Mouse (Mus musculus) urinary bladder, postnatal 14 days (tissue): ENCODE results near the gene Zfp281.

Source experiments
- DNase-seq: peaks from one replicate; pipeline ENCODE4 v3.0.0; 2021; ENCODE audit warnings: low spot score

Gene Zfp281

DNA sequence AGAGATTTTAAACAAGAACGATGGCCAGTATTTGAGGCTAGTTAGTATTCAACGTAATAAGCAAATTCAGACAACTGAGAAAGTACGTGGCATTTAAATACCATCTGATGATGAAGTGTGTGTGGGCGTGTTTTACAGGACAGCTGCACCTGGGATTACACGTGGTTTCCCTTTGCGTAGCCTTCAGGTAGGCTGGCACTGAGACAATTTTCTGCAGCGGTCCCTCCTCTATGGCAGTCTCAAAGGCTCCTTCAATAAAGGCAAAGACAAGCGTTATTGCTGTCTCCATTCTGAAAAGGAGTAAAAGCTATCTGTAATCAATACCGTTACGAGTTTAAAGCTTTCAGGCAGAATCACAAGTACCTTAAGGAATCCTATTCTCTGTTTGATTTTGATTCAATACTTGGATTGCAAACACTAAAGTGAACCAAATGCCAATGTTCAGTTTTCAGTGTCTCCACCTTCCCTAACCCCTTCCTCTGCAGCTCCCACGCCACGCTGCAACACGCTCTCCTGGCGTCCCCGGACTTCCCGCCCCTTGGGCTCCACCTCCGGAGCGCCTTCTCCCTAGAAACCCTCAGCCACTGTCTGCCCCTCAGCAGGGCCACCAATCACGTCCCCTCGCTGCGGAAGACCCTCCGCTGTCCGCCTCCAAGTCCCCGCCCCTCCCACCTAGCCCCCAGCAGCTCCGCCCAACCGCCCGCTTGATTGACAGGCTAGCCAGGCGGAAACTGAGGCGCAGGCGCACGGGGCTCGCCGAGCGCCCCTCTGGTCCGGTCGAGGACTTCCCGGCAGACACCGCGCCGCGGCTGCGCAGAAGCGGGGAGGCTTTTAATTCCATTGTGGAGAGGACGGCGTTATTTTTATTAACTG, at the start of gene Zfp281:
Gene Zfp281 (plus strand): TSS at position 756 of the 873 bp plus-strand sequence.
- DNase-seq, result peak; percentile 96

DNA sequence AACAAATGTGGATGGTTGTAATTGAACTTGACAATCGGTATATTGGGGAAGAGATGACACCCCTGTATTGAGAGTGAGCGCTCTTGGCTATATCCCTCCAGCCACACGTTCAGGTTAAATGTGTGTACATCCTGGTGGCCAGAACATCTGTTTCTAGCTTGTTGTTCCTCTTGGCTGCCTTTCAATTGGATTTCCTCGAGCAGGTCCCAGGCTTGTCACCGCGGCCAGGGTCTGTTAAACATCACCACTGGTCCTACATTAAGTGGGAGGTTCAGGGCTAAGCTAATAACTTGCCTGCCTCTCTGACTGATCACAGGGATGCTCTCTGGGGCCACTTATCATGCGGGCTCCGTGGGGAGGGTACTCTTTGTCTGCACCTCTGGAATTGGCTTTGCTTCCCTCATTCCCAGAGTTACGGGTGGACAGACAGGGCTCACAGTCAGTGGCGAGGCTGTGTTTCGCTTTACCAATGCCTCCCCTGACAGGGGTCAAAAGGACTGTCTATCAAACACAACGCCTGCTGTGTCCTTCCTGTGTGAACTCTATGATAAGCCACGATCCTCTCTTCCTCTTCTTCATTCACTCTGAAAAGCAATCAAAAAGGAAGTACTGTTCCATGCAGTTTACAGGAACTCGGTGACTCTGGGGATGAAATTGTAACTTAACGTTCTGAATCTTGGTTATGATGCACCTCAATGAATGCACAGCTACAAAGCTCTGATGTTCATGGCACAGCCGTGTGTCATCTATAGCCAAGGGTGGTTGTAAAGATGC, 46.6 kb upstream of the Zfp281 start:
- no peak for DNase-seq

DNA sequence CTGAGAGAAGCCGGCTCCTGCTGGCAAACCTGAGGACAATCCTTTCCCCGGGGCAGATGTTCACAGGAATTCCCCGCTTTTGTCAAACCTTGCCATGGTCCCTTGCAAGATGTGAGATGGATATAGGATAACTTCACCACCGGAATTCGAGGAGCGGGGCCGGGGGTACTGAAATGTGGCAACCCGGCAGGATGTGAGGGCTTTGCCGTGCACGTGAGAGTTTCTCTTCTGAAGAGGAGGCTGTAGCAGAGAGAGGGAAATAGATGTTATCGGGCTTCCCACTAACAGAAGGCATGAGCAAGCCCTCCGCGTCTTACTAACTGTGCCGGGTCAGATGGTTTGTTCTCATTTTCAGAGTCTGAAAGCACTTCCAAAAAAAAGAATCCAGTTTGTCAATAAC, 45.3 kb upstream of the Zfp281 start:
- DNase-seq, result no peak

DNA sequence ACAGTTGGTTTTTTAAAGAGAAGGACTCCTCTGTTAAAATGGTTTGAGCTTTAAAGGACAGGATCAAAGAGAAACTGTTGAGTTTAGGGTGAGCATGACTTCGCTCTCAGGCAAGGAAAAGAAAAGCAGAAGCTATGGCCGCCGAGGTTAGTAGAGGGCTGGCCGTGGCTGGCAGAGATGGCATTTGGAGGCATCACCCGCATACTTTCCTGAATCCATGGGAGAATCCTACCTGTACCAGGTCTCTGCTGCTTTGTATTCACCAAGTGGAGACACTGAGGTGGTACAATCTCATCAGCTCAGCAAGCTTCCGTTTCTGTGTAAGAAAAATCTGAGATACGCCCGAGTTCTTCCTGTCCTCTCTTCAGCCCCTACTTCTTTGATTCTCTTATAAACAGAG, 44.4 kb upstream of the Zfp281 start:
- DNase-seq, result no peak

DNA sequence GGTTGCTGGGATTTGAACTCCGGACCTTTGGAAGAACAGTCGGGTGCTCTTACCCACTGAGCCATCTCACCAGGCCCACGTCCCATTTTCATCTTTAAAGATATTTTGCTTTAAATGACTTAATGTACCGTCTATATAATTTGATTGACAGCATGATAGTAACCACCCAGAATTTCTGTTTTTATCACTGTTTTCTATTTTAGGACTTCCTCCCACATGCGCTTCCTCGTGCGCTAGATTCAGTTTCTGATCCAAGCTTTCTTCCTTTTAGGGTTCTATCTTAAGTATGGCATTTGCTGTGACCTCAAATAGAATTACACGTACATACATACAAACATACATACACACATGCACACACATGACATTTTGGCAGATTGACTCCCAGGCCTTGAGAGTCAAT, 42.9 kb upstream of the Zfp281 start:
- no peak for DNase-seq

DNA sequence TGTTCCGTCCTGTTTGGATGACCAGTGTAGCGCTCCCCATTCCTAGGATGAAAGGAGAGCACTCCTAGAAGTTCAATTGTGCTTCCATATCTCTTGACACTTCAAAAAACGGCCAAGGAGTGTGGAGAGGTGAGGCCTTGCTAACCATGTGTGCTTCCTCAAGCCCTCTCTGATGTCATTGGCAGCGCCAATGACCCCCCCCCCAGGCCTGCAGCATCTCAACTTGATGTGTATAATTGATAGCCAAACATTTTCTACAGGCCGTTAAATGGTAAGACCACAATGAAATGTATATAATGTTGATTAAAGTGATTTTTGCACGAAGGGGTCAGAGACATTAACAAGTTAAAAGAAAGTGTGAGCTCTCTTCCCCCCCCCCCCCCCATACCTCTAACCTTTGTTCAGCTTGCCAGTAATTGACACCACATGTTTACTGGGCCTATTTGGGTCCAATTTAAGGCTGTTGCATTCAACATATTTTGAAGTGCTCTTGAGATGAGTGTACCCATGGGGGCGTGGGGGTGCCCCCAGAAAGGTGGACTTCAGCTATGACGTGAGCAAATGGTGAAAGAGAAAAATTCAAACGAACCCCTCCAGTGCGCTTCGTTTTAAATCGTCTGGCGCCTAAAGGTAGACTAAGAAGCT, 36.8 kb upstream of the Zfp281 start:
- no peak for DNase-seq

DNA sequence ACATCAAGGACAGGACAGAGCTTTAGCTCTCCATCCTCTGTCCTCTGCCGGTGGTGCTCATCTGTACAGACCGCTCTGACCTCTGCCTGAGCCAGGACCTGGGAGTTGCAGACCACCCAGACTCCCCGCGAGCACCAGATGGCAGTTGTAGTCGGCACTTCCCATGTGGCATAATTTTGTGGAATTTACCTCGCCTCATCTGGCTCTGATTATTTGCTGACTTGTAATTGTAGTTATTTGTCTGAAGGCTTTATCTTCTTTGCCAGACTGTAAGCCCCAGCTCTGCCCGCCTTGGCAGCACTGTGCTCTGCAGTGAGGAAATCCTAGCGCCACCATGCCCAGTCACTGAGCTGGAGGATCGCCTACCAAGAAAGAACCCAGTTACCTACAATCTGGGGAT, 35.8 kb upstream of the Zfp281 start:
- DNase-seq, result no peak

DNA sequence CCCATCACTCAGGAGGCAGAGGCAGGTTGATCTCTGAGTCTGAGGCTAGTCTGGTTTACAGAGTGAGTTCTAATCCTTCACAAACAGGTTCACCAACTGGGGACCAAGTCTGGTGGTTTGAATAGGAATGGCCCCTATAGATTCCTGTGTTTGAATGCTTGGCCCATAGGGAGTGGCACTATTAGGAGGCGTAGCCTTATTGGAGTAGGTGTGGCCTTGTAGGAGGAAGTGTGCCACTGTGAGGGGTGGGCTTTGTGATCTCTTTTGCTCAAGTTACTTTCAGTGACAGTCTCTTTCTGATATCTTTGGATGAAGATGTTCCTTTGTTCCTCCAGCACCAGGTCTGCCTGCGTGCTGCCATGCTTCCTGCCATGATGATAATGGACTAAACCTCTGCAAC, 32.0 kb upstream of the Zfp281 start:
- DNase-seq, result no peak

DNA sequence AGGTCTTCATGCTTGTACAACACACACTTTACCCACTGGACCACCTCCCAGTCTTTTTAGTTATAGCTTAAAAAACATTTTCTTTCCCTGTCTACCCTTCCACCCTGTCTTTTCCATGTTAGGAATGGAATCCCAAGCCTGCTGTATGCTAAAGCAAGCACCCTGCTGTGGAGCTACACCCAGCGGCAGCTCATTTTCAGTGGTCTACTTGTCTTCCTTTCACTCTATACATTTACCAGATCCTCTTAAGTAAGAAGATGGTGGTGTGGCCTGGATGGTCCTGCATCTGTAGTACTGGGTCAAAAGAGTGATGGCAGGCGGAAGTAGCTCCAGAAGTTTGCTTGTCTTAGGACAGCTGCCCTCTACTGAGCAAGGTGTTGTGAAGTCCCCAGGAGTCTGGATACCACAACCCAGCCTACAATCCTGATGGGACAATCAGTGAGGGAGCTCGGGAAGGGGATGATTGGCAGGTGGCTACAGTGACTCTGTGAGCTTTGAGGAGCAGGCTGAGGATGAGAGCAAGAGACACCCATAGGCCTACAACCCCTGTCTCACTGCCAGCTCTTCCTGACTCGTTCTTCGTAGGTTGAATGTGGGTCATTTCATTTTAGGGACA, 30.4 kb upstream of the Zfp281 start:
- DNase-seq, result no peak

DNA sequence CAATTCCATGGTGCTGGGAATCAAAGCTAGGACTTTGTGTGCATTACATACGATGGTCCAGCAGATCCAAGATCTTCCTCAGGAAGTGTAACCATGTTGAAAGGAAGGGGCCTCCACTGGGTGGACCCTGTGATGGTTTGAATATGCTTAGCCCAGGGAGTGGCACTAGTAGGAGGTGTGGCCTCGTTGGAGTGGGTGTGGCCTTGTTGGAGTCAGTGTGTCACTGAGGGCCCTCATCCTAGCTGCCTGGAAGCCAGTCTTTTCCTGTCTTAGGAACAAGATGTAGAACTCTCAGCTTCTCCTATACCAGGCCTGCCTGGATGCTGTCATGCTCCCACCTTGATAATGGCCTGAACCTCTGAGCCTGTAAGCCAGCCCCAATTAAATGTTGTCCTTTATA, 27.9 kb upstream of the Zfp281 start:
- DNase-seq, result no peak

DNA sequence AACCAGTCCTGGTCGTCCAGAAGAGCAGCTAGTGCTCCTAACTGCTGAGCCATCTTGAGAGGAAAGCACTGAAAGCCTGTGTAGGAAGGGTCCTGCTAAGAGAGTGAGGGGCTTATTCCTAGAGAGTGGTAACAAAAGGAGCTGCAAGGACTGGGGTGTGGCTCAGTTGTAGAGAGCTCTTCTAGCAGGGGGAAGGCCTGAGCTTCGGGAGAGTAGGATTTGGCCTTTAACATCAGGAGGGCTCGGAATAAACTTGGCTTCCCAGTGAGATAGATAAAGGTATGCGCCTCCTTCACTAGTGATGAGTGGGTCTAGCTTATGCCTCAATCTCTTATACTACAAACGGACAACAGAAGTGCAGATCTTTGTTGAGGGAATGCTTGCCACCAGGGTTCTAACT, 26.4 kb upstream of the Zfp281 start:
- no peak for DNase-seq

DNA sequence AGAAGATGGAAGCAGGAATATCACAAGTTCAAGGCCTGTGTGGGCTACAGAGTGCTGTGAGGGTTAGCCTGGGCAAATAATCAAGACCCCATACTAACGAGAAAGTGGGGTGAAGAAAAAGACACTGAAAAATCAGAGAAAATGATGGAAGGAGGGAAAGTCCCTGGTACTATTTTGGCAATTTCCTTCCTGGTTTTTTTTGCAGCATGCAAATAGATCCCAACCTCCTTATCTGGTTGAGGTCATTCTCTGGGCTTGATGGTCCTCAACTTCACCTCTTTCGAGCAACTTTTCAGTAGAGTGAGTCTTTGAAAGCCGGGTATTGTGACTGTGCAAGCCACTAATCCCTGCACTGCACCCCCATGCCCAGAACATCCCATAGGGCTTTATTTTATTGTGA, 24.6 kb upstream of the Zfp281 start:
- DNase-seq, result no peak

DNA sequence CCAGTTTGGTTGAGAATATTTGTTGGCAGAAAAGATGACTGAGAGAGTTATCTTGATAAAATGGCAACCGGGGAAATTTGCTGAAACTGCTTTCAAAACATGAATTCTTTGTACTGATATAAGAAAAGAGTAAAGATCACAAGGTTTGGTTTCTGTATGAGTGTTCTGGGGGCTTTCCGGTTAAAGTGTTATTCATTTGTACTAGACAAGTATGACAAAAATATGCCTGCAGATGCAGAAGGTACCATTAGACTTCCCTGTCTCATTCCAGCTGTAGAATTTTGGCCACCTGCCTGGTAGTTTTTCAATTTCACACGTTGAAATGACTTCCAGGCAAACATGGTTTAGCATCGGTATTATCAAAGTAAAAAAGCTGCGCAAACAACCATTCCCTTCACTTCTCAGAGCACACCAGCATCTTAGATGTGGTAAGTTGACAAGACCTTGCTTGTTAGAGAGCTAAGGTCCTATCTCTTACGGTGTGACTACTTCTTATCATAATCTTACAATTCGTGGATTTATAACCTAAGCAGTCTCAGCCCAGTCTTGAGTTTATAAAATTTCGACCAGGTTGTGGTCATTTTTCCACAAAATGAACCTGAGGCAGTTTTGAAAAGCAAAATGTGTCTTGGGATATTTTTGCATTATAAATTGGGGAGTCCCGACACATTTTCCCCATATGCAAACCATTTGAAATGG, 23.9 kb upstream of the Zfp281 start:
- DNase-seq, result no peak

DNA sequence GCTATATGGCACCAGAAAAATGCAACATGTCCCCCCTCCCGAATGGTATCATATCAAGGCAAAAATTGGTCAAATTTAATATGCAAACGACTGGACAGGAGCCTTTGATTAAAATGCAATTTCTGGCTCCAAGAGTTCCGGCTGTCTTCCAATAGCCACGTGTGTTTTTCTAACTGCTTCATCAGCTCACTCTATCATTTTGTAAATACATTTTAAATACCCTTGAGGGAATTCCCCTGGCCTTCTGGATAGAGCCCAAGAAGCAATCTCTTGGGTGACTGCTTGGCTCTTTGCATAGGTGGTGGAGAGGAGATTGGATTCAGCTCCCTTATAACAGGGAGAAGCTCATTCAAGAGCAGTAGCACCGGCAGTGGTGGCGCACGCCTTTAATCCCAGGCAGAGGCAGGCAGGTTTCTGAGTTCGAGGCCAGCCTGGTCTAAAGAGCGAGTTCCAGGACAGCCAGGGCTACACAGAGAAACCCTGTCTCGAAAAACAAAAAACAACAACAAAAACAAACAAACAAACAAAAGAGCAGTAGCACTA, 23.3 kb upstream of the Zfp281 start:
- DNase-seq, result no peak

DNA sequence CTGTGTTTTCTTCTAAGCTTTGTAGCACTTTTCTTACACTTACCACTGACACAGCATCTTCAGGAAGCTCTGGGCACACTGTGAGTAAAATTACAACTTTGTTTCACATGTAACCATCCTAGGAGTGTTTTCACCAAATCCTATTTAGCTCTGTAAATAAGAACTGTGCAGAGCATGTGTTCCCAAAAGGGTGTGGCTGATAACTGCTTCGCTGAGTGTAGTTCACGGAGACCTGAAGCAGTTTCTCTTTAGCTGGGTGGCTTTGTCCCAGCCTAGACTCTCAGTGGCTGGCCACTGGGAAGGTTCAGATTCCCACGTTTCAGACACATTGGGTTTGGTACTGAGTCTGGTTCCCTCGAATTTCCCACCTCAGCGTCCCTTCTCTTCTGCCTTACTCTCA, 22.4 kb upstream of the Zfp281 start:
- DNase-seq, result no peak

DNA sequence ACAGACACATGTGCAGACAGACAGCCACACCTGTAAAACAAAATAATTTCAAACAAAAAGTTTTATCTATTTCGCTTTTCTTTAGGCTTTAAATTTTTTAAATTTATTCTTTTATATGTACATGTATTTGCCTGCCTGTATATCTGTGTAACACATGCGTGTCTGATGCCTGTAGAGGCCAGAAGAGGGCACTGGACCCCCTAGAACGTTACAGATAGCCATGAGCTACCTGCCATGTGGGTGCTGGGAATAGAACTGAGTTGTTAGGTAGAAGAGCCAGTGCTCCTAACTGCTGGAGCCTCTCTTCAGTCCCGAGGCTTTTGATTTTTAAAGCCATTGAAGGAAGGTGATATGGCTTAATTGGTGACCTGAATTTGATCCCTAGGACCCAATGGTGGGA, 20.5 kb upstream of the Zfp281 start:
- no peak for DNase-seq

DNA sequence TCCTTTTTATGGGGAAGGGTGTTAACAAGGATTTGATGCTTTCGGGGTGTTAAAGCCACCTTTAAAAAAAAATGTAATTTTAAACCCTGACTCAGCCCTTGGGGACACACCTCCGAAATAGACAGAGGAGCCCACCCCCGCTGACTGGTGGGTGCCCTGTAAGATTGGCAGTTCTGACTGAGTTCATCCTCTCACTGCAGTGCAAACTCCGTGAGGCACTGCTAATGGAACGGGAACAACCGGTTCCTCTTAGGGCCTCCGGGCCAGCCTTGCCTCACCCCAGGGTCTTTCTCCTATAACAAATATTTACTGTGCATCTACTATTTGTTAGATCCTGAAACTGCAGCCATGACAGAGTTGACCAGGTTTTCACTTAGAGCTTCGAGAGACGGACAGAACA, 18.9 kb upstream of the Zfp281 start:
- DNase-seq, result peak; percentile 55

DNA sequence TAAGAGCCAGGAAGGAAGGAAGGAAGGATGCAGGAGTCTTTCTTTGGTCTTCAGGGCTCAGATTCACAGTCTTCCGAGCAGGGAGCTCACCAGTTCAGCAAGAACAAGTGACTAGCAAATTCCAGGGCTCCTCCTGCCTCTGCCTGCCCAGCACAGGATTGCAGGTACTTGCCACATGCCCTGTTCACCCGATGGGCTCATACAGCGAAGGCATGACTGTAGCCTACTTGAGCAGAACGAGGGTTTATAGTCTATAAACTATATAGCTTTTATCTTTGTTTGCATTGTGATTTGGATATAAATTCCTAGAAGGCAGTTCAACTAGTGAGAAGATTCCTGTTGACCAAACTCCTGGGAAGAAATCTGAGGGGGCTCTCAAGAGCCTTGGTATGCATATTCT, 18.4 kb upstream of the Zfp281 start:
- no peak for DNase-seq

DNA sequence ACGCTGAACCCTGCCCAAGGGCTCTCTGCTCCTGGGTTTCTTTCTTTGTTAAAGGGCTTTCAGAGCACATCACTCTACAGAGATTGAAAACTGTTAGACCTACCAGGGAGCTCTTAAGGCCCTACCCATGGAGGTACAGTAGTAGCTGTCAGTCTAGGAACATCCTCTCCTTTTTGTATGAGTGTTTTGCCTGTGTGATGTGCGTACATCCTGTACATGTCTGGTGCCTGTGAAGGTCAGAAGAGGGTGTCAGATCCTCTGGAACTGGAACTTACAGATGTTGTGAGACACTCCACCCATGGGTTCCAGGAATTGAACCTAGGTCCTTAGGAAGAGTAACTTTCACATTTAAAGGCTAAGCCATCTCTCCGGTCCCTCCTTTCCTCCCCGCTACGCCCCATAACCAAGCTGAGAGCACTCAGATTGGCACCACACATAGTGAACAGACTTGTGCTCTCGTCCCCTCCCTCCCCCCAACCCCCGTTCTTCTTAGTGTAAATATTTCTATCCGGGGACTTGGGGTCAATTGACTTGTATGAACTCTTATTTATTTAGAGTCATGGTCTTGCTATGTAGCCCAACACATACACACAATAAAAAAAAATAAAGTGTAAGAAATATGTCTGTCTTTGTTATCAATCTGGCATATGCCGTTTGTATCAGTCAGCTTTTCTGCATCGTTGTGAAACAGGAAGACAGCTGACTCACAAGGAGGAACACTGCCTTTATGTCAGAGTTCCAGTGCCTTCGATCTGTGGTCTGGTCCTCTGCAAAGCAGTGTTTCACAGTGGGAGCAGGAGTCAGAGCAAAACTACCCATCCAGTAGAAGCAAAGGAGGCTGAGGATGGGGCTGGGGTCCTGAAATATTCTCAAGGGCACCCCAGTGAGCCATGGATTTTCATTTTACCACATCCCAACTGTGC, 16.1 kb upstream of the Zfp281 start:
- DNase-seq, result no peak

DNA sequence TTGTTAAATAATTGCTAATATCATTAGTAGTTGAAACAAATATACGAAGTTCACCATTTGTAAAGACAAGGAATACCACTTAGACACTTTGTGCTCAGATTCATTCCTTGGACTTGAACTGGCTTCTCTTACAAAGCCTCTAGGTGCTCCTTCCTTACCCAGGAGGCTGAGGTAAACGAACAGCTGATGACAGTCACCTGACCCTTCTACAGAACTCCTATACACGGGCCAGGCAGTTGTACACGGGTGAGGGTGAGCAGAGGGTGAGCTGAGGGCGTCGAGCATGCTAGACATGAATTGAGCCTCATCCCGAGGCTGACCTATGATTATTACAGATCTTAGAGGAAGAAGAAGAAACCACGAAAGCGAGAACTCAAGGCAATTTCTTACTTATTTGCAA, 12.9 kb upstream of the Zfp281 start:
- no peak for DNase-seq
